Mouse (Mus musculus): ENCODE measurements around the gene Gbx2. TPM values are rescaled to one million over a fixed set of nuclear protein-coding genes. Genes with fewer than 3 reads are reported as not detected.

Gene Gbx2
- 40.6 and 41.6 TPM in 2 replicates for polyA plus RNA-seq (2014; fragmentation: Nextera tagmentation; extraction: Ambion mirVana)

DNA sequence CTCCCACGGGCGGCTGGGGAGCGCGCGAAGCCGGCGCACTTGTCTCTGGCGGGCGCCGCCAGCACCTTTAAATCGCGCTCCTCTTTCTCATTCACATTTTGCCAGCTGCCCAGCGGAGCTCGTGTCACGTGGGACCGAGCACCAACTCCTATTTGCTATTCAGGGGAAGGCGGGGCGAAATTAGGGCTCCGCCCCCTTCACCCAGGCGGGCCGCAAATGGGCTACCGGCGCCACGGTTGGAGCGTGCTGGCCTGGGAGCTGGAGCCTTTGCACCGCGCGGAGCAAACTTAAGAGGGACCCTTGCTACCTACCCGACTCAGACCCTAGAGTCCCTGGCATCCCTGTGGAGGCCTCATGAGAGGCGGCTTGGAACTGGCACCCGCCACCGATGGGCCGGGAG is at the start of gene Gbx2:
Gene Gbx2 (minus strand): TSS at position 60 of the 400 bp plus-strand sequence.
- peak within 1 kb of the TSS; percentile 78 for H3K27ac ChIP-seq
- H3K9me3 ChIP-seq (ENCODE audit: control insufficient read depth, low read length) = no peaks in the 10 kb centered on the region
- H3K4me1 ChIP-seq (replicated peaks; ENCODE audit: control insufficient read depth, insufficient read depth, low read length) = peaks cover 14% of the 10 kb centered on the region
- DNase-seq (ENCODE audit: low spot score) (peak; percentile 75), ATAC-seq (ENCODE audit: low FRiP score) (peak; percentile 78)
- peaks cover 73% of the 10 kb centered on the region for H3K27me3 ChIP-seq (ENCODE audit: control insufficient read depth, insufficient read depth, low read length)
- H3K36me3 ChIP-seq (replicated peaks; ENCODE audit: control insufficient read depth, insufficient read depth) = no peaks in the 10 kb centered on the region
- H3K4me3 ChIP-seq (replicated peaks; ENCODE audit: low read length) = peak within 1 kb of the TSS; percentile 45
- peak within 1 kb of the TSS; percentile 61 for H3K4me2 ChIP-seq (replicated peaks)
- H3K9ac ChIP-seq = peak within 1 kb of the TSS; percentile 64
- WGBS = under 1% methylated on average over 33 of the region's 33 CpGs

- H3K9ac ChIP-seq = no peak overlapping the region
- H3K4me2 ChIP-seq (replicated peaks) = no peak overlapping the region
- peaks cover 2% of the 10 kb centered on the region; the same call in 1 of the 2 replicates for H3K27me3 ChIP-seq (ENCODE audit: control insufficient read depth, insufficient read depth, low read length)
- no peak for DNase-seq (ENCODE audit: low spot score)
- no peak overlapping the region for H3K27ac ChIP-seq
- H3K36me3 ChIP-seq (replicated peaks; ENCODE audit: control insufficient read depth, insufficient read depth) = no peaks in the 10 kb centered on the region
- H3K4me3 ChIP-seq (replicated peaks; ENCODE audit: low read length) = no peak overlapping the region
- 95% methylated on average over 8 of the region's 8 CpGs for WGBS
- no peak for ATAC-seq (ENCODE audit: low FRiP score)
- no peaks in the 10 kb centered on the region for H3K4me1 ChIP-seq (replicated peaks; ENCODE audit: control insufficient read depth, insufficient read depth, low read length)
- no peaks in the 10 kb centered on the region for H3K9me3 ChIP-seq (ENCODE audit: control insufficient read depth, low read length)
Measured at GRCm38 (mm10) chr1:89977261-89977660, 46.3 kb upstream of the Gbx2 start.

DNA sequence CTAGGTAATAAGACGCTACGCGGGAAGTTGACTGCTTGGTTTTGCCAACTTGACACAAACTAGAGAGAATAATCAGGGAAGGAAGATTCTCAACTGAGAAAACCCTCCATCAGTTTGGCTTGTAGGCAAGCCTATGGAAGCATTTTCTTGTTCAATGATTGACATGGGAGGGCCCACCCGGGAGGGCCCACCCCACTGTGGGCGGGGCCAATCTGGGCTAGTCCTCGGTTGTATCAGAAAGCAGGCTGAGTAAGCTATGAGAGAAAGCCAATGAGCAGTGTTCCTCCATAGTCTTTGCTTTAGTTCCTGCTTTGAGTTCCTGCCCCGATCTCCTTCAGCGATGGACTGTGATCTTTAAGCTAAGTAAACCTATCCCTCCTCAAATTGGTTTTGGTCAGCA is 45.4 kb upstream of the Gbx2 start:
- 81% methylated on average over 8 of the region's 8 CpGs for WGBS
- no peak overlapping the region for H3K27ac ChIP-seq
- peaks cover 5% of the 10 kb centered on the region; the same call in 1 of the 2 replicates for H3K27me3 ChIP-seq (ENCODE audit: control insufficient read depth, insufficient read depth, low read length)
- H3K9ac ChIP-seq = no peak overlapping the region
- DNase-seq (ENCODE audit: low spot score) (no peak), ATAC-seq (ENCODE audit: low FRiP score) (no peak)
- no peaks in the 10 kb centered on the region for H3K36me3 ChIP-seq (replicated peaks; ENCODE audit: control insufficient read depth, insufficient read depth)
- no peaks in the 10 kb centered on the region for H3K4me1 ChIP-seq (replicated peaks; ENCODE audit: control insufficient read depth, insufficient read depth, low read length)
- H3K4me2 ChIP-seq (replicated peaks) = no peak overlapping the region
- H3K4me3 ChIP-seq (replicated peaks; ENCODE audit: low read length) = no peak overlapping the region
- no peaks in the 10 kb centered on the region for H3K9me3 ChIP-seq (ENCODE audit: control insufficient read depth, low read length)

DNA sequence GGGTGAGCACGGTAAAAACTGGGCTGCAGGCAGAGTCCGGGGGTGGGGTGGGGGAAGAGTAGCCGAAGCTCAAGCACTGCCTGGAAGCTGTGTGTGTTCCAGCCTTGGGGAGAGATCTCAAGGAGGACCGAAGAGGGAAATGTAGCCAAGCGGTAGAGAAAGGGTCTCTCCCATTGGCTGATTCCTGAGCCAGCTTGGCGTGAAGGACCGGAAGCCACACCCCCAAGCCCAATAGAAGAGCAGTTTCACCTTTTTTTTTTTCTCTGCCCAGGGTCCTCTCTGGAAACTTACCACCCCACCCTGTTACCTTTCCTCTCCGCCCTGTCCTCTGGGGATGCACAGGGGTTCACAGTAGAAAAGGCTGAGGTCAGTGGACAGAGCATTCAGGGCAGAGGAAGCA is 43.6 kb upstream of the Gbx2 start:
- Histone ChIP-seq H3K36me3 (replicated peaks; ENCODE audit: control insufficient read depth, insufficient read depth) (no peaks in the 10 kb centered on the region), H3K9ac (no peak overlapping the region), H3K27me3 (ENCODE audit: control insufficient read depth, insufficient read depth, low read length) (peaks cover 23% of the 10 kb centered on the region), H3K4me2 (replicated peaks) (no peak overlapping the region), H3K4me3 (replicated peaks; ENCODE audit: low read length) (no peak overlapping the region), H3K4me1 (replicated peaks; ENCODE audit: control insufficient read depth, insufficient read depth, low read length) (no peaks in the 10 kb centered on the region), H3K27ac (no peak overlapping the region), H3K9me3 (ENCODE audit: control insufficient read depth, low read length) (no peaks in the 10 kb centered on the region)
- DNase-seq (ENCODE audit: low spot score) (no peak), ATAC-seq (ENCODE audit: low FRiP score) (no peak)
- WGBS = 73% methylated on average over 8 of the region's 8 CpGs

GRCm38 (mm10) chr1:89971848-89972247 is 40.9 kb upstream of the Gbx2 start:
- H3K9me3 ChIP-seq (ENCODE audit: control insufficient read depth, low read length) = no peaks in the 10 kb centered on the region
- no peak overlapping the region for H3K4me2 ChIP-seq (replicated peaks)
- H3K27me3 ChIP-seq (ENCODE audit: control insufficient read depth, insufficient read depth, low read length) = peaks cover 37% of the 10 kb centered on the region
- peaks cover 5% of the 10 kb centered on the region for H3K4me1 ChIP-seq (replicated peaks; ENCODE audit: control insufficient read depth, insufficient read depth, low read length)
- no peak overlapping the region for H3K9ac ChIP-seq
- ATAC-seq (ENCODE audit: low FRiP score) = no peak
- WGBS = 65% methylated on average over 8 of the region's 8 CpGs
- DNase-seq (ENCODE audit: low spot score) = no peak
- H3K4me3 ChIP-seq (replicated peaks; ENCODE audit: low read length) = no peak overlapping the region
- H3K27ac ChIP-seq = no peak overlapping the region
- H3K36me3 ChIP-seq (replicated peaks; ENCODE audit: control insufficient read depth, insufficient read depth) = no peaks in the 10 kb centered on the region

DNA sequence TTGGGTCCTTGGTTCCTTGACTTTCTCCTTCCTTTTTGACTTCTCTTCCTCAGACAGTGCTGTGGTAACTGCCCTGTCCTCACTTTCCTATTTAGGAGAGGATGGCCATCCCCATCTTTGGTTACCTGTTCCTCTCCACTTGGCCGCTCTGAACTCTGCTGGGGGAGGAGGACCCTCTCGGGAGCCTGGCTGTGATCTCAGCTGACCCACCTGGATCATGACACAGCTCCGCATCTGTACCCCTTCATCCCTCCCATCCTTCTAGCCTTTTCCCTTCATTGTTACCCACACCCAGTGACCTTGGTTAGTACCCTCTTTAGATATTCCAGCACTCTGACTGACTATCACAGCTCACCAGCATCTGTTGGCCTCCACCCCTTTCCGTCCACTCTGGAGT is 38.7 kb upstream of the Gbx2 start:
- Histone ChIP-seq H3K36me3 (replicated peaks; ENCODE audit: control insufficient read depth, insufficient read depth) (no peaks in the 10 kb centered on the region), H3K9me3 (ENCODE audit: control insufficient read depth, low read length) (no peaks in the 10 kb centered on the region), H3K4me2 (replicated peaks) (no peak overlapping the region), H3K9ac (no peak overlapping the region), H3K4me1 (replicated peaks; ENCODE audit: control insufficient read depth, insufficient read depth, low read length) (peaks cover 7% of the 10 kb centered on the region), H3K4me3 (replicated peaks; ENCODE audit: low read length) (no peak overlapping the region), H3K27ac (no peak overlapping the region), H3K27me3 (ENCODE audit: control insufficient read depth, insufficient read depth, low read length) (peaks cover 37% of the 10 kb centered on the region)
- 89% methylated on average over 4 of the region's 4 CpGs for WGBS
- DNase-seq (ENCODE audit: low spot score) (no peak), ATAC-seq (ENCODE audit: low FRiP score) (no peak)

DNA sequence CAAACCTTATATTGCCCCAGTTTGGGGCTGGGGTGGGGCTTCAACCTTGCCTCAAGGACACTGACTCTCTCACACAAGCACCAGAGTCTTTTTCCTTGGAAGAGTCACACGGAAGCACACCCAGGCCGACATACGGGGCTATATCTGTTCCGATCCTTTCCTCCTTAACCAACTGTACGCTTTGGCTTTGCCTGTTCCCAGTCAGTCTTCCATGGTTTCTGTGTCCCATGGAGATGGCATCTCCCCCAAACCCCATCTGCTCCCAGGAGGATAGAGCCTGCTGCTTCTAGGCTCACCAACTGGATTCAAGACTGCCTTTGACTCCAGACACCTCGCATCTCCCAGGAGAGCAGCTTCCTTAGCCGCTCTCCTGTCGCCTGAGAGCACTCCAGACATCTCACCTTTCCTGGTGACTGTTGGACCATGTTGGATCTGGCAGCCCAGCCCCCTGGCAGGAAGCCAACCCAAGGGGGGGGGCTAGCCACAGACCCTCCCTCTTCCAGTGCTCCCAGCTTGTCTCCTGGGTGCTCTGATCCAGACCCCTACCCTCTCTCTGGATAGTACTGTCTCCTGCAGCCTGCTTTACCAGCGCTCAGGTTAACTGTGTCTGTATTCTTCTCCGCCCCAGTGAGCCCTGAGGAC is 38.2 kb upstream of the Gbx2 start:
- Histone ChIP-seq H3K4me2 (replicated peaks) (peak overlapping the region; percentile 88), H3K4me3 (replicated peaks; ENCODE audit: low read length) (peak overlapping the region; percentile 61; the same call in 1 of the 2 replicates), H3K9ac (peak overlapping the region; percentile 74), H3K27ac (no peak overlapping the region), H3K4me1 (replicated peaks; ENCODE audit: control insufficient read depth, insufficient read depth, low read length) (peaks cover 9% of the 10 kb centered on the region), H3K36me3 (replicated peaks; ENCODE audit: control insufficient read depth, insufficient read depth) (no peaks in the 10 kb centered on the region), H3K27me3 (ENCODE audit: control insufficient read depth, insufficient read depth, low read length) (peaks cover 37% of the 10 kb centered on the region), H3K9me3 (ENCODE audit: control insufficient read depth, low read length) (no peaks in the 10 kb centered on the region)
- ATAC-seq (ENCODE audit: low FRiP score) = no peak
- DNase-seq (ENCODE audit: low spot score) = no peak
- WGBS = 49% methylated on average over 10 of the region's 10 CpGs

DNA sequence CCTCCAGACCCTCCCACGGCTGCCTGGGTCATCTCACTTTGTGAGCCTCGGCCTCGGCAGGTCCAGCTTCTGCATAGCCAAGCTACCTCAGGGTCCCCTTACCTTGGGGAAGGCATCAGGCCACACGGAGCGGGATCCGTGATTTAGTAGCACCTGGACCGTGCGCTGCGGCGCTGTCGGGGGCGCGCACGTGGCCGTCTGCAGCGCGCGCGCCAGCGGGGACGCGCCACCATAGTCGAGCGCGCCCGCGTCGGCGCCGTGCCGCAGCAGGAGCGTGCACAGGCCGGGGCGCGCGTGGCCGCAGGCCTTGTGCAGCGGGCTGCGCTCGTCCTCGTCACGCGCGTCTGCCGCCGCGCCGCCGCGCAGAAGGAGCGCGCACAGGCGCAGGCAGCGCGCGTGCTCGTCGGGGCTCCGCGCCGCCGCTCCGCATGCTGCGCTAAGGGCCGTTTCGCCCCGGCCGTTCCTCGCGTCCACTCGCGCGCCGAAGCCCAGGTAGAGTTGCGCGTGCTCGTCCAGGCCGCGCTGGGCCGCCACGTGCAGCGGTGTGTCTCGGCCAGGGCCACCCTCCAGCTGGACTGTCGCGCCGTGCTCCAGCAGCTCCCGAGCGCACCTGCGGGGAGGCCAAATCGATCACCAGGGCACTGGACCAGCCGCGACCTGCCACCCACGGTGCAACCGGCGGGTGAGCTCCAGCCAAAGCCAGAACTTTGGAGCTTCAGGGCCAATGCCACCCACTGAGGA is 37.3 kb upstream of the Gbx2 start:
- under 1% methylated on average over 70 of the region's 95 CpGs for WGBS
- ATAC-seq (ENCODE audit: low FRiP score) = peak; percentile 59
- no peaks in the 10 kb centered on the region for H3K36me3 ChIP-seq (replicated peaks; ENCODE audit: control insufficient read depth, insufficient read depth)
- no peaks in the 10 kb centered on the region for H3K9me3 ChIP-seq (ENCODE audit: control insufficient read depth, low read length)
- H3K9ac ChIP-seq = peak overlapping the region; percentile 74
- peaks cover 9% of the 10 kb centered on the region for H3K4me1 ChIP-seq (replicated peaks; ENCODE audit: control insufficient read depth, insufficient read depth, low read length)
- H3K27me3 ChIP-seq (ENCODE audit: control insufficient read depth, insufficient read depth, low read length) = peaks cover 44% of the 10 kb centered on the region
- H3K27ac ChIP-seq = peak overlapping the region; percentile 66
- H3K4me3 ChIP-seq (replicated peaks; ENCODE audit: low read length) = peak overlapping the region; percentile 61
- peak; percentile 75 for DNase-seq (ENCODE audit: low spot score)
- H3K4me2 ChIP-seq (replicated peaks) = peak overlapping the region; percentile 88

DNA sequence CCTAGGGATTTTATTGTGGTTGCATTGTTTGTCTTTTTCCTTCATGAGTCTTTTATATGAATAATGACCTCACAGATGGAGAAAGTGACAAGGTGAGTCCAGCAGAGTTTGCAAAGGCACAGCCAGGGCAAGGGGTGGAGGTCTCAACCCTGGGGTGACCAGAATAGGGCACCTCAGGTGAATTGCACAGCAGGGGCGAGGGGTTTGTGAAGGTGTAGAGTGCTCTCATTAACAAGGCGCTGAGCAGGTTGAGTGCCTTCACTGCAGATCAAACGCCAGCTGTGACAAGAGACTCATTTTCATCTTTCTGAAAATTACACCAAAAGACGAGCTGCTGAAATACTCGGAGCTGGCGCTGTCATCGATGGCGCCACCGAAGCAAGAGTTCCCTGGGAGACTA is 36.6 kb upstream of the Gbx2 start:
- Histone ChIP-seq H3K4me1 (replicated peaks; ENCODE audit: control insufficient read depth, insufficient read depth, low read length) (peaks cover 15% of the 10 kb centered on the region), H3K4me2 (replicated peaks) (peak overlapping the region; percentile 88), H3K27ac (peak overlapping the region; percentile 66; the same call in 1 of the 2 replicates), H3K4me3 (replicated peaks; ENCODE audit: low read length) (peak overlapping the region; percentile 61), H3K9me3 (ENCODE audit: control insufficient read depth, low read length) (no peaks in the 10 kb centered on the region), H3K36me3 (replicated peaks; ENCODE audit: control insufficient read depth, insufficient read depth) (no peaks in the 10 kb centered on the region), H3K27me3 (ENCODE audit: control insufficient read depth, insufficient read depth, low read length) (peaks cover 44% of the 10 kb centered on the region), H3K9ac (peak overlapping the region; percentile 74)
- ATAC-seq (ENCODE audit: low FRiP score) (no peak), DNase-seq (ENCODE audit: low spot score) (no peak)
- 14% methylated on average over 9 of the region's 9 CpGs for WGBS

Measured in hindbrain, embryonic 14.5 days (tissue).